Mouse (Mus musculus) adrenal gland (tissue): Measurements from ENCODE around the gene Gzme.
"Not testable (repeated sequence)": the region's sequence is repeated elsewhere in the genome, so short reads cannot be mapped to it uniquely, and the experiment has no call there.

ENCODE experiments used
- intact Hi-C: fragments of 180-260 bp; cut with DNase I; formaldehyde crosslinking; loops from one replicate; pipeline ENCODE4 v1.15.1; 2025
- long read RNA-seq, 2 experiments: library from polyadenylated mRNA; unstranded; transcript quantifications; one replicate each; pipeline ENCODE4 v2.0.0; 2020; ENCODE audit warnings: borderline replicate concordance in 1 of 2; ENCODE audit not compliant: insufficient replicate concordance in 1 of 2

Gzme gene
- long read RNA-seq, experiment 1, result 0 reads
- long read RNA-seq, experiment 2, result 0 reads

DNA sequence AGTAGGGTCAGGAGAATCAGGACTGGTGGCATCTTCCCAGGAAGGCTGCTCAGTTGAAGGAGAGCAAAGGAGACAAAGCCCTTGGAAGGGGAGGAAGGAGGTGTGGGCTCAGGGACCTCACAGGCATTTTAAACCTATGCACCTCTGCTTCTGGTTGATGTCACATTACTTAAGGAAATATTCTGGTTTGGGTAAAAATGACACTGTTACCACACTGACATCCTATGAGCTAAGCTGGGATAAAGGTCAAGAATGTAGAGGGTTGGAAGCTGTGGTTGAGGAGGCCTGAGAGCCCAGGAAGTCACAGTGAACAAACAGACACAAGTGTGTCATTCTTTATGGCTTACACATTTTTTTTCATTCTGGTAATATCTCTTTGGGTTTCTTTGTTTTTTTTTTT, at the start of gene Gzme:
TSS of gene Gzme (minus strand) at position 101 of the 400 bp plus-strand sequence.
- intact Hi-C loops, result no loop called here

DNA sequence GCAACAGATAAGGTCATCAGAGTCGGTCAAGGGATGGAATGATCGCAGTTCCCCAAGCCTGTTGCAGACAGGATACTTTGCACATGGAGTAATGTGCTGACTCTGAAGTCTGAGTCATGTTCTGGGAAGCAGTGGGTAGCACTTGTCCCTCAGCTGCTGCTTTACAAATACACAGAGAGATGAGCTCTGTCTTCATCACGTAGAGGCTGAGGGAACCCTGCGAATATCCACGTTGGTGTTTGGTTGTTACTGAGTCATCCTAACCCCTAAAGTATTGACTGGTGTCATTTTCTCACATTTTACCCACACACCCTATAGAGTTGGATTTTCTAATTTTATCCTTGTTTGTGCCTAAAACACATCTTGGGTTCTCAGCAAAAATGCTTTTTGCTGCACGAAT, 47.6 kb upstream of the Gzme start:
- intact Hi-C loops, result no loop called here

DNA sequence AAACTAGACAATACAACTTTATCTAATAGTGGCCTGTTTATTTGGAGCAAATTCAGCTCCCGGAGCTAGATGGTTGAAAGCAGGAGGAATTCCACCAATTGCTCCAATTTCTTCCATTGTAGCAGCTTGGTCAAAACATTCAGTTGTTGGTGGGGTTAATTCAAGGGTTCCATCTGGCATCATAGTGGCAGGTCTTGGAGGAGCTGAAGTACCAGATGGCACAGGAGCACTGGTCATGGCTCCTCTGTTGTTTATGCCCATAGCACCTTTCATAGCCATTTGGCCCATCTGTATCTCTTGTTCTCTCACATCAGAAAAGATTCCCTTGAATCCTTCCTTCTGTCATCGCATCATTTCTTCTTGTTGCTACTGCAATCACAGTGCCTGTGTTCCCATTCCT, 41.7 kb upstream of the Gzme start:
- intact Hi-C loops, result no loop called here

DNA sequence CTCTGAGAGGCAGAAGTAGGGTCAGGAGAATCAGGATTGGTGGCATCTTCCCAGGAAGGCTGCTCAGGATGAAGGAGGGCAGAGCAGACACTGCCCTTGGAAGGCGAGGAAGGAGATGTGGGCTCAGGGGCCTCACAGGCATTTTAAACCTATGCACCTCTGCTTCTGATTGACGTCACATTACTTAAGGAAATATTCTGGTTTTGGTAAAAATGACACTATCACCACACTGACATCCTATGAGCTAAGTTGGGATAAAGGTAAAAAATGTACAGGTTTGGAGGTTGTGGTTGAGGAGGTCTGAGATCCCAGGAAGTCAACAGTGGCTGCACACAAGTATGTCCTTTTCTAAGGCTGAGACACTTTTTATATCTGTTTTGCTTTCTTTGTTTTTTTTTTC, 39.1 kb upstream of the Gzme start, which contains the start of gene Gzmg:
TSS of gene Gzmg (minus strand) at position 101 of the 400 bp plus-strand sequence.
- intact Hi-C loops, result not testable (repeated sequence)

DNA sequence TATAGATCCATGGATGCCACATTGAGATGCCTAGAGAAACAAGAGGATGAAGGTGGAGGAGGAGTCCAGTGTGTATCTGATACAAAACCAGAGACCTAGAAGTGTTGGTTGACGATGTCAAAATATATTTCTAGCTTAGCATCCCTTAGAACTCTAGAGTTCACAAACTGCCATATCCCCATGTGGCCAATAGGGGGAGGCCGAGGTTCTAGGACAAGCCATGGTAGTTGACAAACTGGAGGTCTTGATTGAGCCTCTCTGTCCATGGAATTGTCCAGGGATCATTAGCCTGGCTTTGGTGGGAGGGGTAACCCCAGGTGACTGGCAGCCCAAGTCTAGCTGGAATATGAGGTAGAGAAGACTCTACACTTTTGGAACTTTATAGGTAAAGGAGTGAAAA, 34.9 kb upstream of the Gzme start:
- intact Hi-C loops, result no loop called here

DNA sequence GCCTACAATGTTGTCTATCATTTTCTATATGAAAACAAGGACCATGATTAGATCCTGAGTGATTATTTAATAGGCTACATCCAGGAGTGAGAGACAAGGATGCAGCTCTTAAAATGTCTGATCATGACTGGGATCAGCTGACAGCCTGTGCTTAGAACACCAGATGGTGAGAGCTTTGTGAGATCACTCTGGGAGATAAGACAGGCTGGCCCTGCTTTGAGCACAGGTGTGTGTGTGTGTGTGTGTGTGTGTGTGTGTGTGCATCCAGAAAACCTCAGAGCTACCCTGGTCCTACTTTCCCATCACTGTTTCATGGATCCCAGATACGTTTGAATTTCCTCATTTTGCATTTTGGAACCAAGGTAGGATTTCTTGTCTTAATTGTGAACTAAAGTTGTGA, 13.2 kb upstream of the Gzme start:
- intact Hi-C loops, result not testable (repeated sequence)

DNA sequence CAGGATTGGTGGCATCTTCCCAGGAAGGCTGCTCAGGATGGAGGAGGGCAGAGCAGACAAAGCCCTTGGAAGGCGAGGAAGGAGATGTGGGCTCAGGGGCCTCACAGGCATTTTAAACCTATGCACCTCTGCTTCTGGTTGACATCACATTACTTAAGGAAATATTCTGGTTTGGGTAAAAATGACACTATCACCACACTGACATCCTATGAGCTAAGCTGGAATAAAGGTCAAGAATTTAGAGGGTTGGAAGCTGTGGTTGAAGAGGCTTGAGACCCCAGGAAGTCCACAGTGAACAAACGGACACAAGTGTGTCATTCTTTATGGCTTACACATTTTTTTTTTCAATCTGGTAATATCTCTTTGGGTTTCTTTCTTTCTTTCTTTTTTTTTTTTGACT, 12.1 kb upstream of the Gzme start, which contains the start of gene Gzmd:
TSS of gene Gzmd (minus strand) at position 101 of the 400 bp plus-strand sequence.
- intact Hi-C loops, result not testable (repeated sequence)

DNA sequence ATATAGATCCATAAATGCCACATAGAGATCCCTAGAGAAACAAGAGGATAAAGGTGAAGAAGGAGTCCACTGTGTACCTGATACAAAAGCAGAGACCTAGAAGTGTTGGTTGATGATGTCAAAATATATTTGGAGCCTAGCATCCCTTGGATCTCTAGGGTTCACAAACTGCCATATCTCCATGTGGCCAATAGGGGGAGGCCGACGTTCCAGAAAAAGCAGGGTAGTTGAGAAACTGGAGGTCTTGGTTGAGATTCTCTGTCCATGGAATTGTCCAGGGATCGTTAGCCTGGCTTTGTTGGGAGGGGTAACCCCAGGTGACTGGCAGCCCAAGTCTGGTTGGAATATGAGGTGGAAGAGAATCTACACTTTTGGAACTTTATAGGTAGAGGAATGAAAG, 7.9 kb upstream of the Gzme start:
- intact Hi-C loops, result no loop called here

DNA sequence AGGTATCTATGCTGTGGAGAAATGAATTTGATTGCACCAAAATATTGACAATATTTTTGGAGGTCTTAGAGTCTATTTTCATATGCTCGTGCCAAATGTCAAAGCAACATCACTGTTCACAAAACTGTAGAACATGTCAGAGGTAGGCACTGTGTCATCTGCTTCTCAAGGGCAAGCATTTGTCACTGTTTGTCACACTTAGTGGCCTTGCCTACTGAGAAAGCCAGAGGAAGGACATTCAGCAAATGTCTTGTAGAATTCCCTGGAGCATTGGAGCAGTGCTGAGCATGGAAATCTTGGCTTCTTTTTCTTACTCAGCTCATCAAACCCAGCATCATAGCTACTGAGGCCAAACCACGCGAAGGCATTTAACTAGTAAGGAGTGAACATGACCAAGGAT, 3.1 kb upstream of the Gzme start:
- intact Hi-C loops, result no loop called here

DNA sequence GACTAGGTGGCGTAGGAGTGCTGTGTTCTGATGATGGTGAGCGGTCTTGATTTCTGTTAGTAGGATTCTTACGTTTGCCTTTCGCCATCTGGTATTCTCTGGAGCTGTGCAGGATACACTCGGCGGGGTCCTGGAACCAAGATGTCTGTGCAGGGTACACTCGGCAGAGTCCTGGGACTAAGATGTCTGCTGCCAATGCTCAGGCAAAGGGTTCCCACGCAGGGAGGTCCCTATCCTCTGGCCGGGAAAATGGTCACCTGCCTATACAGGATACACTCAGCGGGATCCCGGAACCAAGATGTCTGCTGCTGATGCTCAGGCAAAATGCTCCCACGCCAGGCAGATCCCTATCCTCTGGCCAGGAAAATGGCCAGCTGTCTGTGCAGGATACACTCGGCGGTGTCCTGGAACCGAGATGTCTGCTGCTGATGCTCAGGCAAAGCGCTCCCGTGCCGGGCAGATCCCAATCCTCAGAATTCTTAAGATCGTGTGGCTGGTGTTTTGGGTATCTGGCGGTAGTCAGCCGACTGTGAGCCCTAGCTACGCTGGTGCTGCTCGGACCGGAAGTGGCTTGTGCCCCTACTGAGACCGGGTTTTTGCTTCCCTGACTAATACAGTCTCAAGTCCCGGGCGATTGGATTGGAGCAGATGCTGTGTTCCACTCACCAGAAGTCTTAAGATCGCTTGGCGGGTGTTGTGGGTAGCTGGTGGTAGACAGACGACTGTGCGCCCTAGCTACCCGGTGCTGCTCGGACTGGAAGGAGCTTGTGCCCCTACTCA, 4.7 kb downstream of the Gzme start:
- intact Hi-C loops, result not testable (repeated sequence)

DNA sequence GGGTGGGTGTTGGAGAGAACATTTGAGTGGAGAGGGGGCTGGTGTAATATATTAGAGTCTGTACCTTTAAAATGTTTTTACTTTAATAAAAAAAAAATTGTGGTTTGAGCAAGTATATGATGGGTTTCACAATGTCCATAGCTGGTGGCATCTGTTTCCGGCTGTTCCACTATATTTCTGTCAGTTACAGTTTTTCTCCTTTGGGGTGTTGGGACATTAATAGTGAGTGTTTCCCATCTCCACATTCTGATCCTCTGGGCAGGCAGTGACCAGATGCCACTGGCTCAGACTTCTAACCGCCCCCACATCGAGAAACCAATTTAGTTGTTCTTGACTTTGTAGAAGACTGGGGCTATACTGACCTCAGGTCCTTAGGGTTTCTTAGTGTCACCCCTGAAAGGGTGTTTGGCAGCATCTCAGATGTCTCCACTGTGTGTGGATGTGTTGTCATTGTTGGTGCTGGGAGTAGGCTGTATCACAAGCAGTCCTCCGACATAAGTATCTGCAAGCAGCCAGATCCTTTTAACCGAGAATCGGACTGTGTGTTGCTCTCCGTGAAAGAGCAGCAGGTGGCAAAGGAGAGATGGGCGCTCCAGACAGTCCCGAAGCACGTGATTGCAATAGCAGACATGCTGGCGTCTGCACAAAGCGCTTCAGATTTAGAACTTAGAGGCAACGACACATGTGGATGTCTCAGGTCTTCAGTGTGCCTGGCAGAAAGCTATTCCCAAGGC, 14.8 kb downstream of the Gzme start:
- intact Hi-C loops, result no loop called here

DNA sequence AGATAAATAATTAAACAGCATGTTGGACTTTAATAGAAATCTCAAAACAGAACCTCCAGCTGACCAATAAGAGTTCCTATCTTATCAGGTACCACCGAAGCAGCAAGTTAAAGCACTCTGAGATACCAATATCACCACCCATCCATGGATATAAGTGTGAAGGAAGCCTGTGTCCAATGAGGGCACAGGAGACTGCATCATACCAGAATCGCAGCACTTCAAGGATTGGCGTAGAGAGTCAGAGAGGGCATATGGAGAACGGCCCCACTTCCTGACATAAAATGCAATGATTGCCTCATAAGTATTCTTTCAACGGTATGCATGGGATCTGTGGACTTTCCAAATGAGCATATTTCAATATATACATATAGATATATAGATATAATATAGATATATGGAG, 15.4 kb downstream of the Gzme start:
- intact Hi-C loops, result no loop called here

DNA sequence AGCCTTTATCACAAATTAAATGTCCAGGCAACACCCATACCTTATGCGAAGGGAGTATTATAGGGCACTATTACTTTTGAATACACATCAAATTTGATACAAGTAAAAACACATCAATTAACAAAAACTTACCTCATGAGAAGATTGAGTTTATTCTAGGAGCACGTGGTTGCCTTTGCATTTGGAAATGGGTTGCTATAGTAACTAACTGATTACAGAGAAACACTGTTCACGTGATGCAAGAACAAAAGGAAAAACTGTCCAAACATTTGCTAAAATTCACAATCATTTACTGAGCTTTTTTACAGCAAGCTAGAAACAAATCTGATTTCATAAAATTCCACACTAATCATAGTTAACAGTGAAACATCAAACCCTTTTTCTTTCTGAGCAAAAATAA, 17.0 kb downstream of the Gzme start:
- intact Hi-C loops, result no loop called here

DNA sequence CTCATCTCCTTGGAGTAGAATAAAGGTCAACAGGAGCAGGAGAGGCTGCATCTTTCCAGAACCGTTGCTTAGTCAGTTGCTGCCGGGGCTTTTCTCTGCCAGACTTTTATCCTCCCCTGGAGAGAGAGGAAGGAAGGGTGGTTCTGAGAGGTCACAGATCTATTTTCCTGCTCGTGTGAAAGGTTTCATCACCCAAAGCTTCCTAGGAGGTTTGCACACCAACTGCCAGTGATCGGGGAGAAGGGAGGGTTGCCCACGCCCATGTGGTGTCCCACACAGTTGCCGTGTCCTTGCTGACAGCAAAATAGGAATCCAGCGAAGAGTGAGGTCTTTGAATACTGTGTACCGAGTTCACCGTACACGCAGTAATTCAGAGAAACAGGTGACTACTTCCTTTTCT, 18.0 kb downstream of the Gzme start, which contains the start of gene Ctsg:
TSS of gene Ctsg (minus strand) at position 189 of the 400 bp plus-strand sequence.
- intact Hi-C loops, result no loop called here

DNA sequence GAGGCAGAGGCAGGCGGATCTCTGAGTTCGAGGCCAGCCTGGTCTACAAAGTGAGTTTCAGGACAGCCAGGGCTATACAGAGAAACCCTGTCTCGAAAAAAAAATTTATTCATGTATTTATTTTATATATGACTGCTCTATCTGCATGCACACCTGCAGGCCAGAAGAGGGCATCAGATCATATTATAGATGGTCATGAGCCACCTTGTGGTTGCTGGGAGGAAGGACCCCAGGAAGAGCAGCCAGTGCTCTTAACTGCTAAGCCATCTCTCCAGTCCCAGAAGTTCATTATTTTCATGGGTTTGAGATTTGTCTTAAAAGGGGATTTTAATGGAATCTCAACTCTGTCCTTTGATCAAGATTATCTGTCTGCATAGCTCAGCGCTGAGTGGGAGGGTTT, 21.5 kb downstream of the Gzme start:
- intact Hi-C loops, result no loop called here

DNA sequence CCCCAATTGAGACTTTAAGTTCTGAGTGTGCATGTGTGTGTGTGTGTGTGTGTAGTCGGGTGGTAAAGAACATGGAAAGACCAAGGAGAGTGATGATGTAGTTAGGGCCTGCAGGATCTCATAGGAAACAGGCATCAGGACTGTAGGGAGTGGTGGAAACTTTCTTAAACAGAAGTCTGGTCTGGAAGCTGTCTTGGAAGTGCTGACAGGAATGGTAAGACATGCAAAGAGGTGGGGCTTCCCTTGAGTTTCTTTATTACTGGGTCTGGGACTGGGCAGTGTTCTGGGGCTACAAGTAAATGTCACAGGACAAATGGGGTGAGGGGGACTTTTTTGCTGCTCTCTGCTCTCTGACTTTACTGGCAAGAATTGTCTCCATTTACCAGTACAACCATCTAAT, 22.8 kb downstream of the Gzme start:
- intact Hi-C loops, result no loop called here

DNA sequence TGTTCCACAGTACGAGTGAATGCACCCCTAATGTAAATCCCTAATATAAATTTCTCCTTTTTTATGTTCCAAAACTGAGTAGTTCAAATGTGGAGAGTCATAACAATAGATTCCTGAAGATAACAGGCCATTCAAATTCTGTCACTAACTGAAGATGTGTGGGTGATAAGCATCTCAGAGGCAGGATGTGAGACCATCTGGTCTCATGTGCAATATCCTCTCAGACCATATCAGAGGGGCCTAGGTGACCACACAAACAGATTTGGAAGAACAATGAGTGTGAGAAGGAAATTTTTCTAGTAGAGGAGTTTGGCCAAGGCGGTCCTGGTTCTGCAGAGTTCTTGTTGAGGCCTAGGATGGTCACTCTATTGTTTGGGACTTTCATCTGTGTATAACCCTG, 27.1 kb downstream of the Gzme start:
- intact Hi-C loops, result no loop called here

DNA sequence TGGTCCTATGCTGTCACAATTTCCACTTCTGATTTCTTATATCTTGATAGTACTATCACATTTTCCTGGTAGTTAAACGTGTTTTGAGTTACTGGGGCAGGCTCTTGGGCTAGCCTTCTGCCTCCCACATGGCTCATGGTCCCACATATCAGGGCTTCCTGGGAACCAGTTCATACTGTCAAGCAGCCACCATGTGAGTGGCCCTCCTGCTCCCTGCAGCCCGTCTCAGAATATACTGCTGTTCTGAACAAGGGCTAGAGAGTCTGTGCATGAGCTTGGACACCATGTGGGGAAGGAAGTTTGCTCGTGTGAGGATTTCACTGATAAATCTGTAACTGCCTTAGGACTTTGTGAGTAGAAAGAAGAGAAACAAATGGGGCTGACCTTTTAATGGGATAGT, 33.7 kb downstream of the Gzme start:
- intact Hi-C loops, result no loop called here

DNA sequence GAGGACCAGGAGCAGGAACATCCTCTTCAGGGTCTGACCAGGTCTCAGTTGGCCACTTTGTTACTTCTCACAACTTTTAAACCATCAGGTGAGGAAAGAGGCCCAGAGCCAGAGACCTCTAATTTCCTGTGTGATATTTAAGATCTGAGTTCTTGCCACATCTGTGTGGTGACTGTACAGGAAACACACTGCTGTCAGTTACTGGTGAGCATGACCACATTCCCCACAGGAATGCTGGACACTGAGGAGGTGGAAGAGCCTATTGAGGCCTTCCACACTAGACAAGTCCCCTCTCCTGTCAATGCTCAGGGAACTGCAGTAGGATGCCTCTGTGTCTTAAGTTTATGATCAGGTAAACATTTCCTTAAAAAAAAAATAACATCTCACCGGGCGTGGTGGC, 35.3 kb downstream of the Gzme start, which contains the start of gene Mcpt8:
TSS of gene Mcpt8 (minus strand) at position 107 of the 400 bp plus-strand sequence.
- intact Hi-C loops, result no loop called here

DNA sequence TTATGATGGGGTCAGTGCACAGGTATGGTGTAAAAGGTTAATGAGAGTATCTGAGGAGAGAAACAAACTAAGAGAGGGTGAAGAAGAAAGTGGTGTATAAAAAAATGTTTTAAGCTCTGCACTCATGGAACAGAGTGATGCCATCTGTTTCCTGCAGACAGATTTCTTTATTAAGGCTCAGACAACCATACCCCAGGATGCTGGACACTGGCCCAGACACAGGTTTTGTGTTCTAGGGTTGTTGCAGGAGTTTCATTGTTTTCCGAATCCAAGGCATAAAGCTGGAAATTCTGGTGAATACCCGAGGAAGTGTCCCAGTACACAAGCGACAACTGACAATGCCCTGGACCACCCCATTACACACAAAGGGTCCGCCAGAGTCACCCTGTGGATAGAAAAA, 38.4 kb downstream of the Gzme start:
- intact Hi-C loops, result no loop called here
